Mouse (Mus musculus) midbrain, embryonic 11.5 days (tissue): Measurements from ENCODE around the gene Scube1. TPM values are rescaled to one million over a fixed set of nuclear protein-coding genes. Genes with fewer than 3 reads are reported as not detected.

Experiments used
- ATAC-seq: fragments of 200-750 bp; cut with Nextera tagmentation; 2 replicates; pipeline ENCODE4 v1.8.0; 2017; ENCODE audit warnings: moderate TSS enrichment, moderate library complexity; ENCODE audit not compliant: low FRiP score
- DNase-seq: peaks from one replicate; pipeline ENCODE4 v3.0.0; 2015; ENCODE audit warnings: low spot score; ENCODE audit errors: missing footprints
- H3K27ac ChIP-seq: fragments of 300-500 bp; sonication (generic); 2 replicates; pipeline ENCODE4 v1.5.1; 2014; ENCODE audit warnings: low read depth, low read length
- H3K27me3 ChIP-seq: fragments of 300-500 bp; sonication (generic); 2 replicates; pipeline ENCODE4 v1.6.1; 2014; ENCODE audit warnings: mild to moderate bottlenecking, low read length, moderate library complexity, mixed read lengths; ENCODE audit not compliant: control insufficient read depth, insufficient read depth
- H3K36me3 ChIP-seq: fragments of 300-500 bp; sonication (generic); 2 replicates; pipeline ENCODE4 v1.6.1; 2014; ENCODE audit warnings: mild to moderate bottlenecking, low read length, moderate library complexity, mixed read lengths; ENCODE audit not compliant: control insufficient read depth, insufficient read depth
- H3K4me1 ChIP-seq: fragments of 300-500 bp; sonication (generic); 2 replicates; pipeline ENCODE4 v1.6.1; 2014; ENCODE audit warnings: low read length; ENCODE audit not compliant: control insufficient read depth, insufficient read depth
- H3K4me2 ChIP-seq: fragments of 300-500 bp; sonication (generic); 2 replicates; pipeline ENCODE4 v1.6.1; 2014; ENCODE audit warnings: mild to moderate bottlenecking, moderate library complexity
- H3K4me3 ChIP-seq: fragments of 300-500 bp; sonication (generic); 2 replicates; pipeline ENCODE4 v1.5.1; 2014; ENCODE audit warnings: low read depth, low read length
- H3K9ac ChIP-seq: fragments of 300-500 bp; sonication (generic); 2 replicates; pipeline ENCODE4 v1.6.1; 2014; ENCODE audit warnings: low read length
- H3K9me3 ChIP-seq: fragments of 300-500 bp; sonication (generic); 2 replicates; pipeline ENCODE4 v1.6.1; 2016; ENCODE audit warnings: low read length; ENCODE audit not compliant: control insufficient read depth
- WGBS: fragments of 180-500 bp; shearing (Covaris S2); extraction: QIAGEN DNeasy Blood & Tissue Kit; methylation state at CpG from one replicate; pipeline ENCODE4 v1.1.7; 2014; 5-methylcytosine and 5-hydroxymethylcytosine counted together
- polyA plus RNA-seq: library from polyadenylated mRNA; unstranded; fragments of >200 nt; fragmentation: Nextera tagmentation; extraction: Ambion mirVana; gene quantifications from 2 replicates; pipeline ENCODE4 v1.2.1, GENCODE M21; 2014

Scube1 gene
- polyA plus RNA-seq, 1 experiment from 2014 or later, result 31.4 TPM

DNA sequence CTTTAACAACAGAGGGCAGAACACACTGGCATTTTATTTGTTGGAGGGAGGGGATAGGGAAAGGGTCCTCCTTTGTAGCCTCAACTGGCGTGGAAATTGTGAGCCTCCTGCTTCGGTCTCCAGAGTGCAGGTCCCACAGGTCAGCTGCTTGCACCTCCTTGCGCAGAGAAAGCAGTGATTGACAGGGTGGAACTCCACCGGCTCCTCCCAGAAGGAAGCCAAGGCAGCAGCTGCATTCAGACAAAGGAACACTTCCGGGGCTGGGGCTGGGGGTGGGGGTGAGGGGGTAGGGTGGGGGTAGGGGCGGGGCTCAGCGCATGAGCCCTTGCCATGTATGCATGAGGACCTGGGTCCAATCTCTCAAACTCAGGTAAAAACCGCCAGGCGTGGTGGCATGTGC is 24.6 kb upstream of the Scube1 start:
- Histone ChIP-seq H3K27ac (no peak overlapping the region), H3K9ac (no peak overlapping the region), H3K4me3 (no peak overlapping the region), H3K36me3 (no peaks in the 10 kb centered on the region), H3K9me3 (no peaks in the 10 kb centered on the region), H3K4me2 (no peak overlapping the region), H3K27me3 (no peaks in the 10 kb centered on the region; the same call in none of the 2 replicates), H3K4me1 (no peaks in the 10 kb centered on the region)
- DNase-seq (no peak), ATAC-seq (no peak)
- WGBS, result 58% methylated on average over 9 of the region's 9 CpGs

- ATAC-seq (no peak), DNase-seq (no peak)
- Histone ChIP-seq H3K4me2 (no peak overlapping the region), H3K9ac (no peak overlapping the region), H3K27me3 (no peaks in the 10 kb centered on the region; the same call in none of the 2 replicates), H3K9me3 (no peaks in the 10 kb centered on the region), H3K27ac (no peak overlapping the region), H3K4me3 (no peak overlapping the region), H3K4me1 (no peaks in the 10 kb centered on the region), H3K36me3 (no peaks in the 10 kb centered on the region)
- 84% methylated on average over 6 of the region's 6 CpGs for WGBS
These were observed 24.2 kb upstream of the Scube1 start for GRCm38 (mm10) chr15:83748986-83749385.

DNA sequence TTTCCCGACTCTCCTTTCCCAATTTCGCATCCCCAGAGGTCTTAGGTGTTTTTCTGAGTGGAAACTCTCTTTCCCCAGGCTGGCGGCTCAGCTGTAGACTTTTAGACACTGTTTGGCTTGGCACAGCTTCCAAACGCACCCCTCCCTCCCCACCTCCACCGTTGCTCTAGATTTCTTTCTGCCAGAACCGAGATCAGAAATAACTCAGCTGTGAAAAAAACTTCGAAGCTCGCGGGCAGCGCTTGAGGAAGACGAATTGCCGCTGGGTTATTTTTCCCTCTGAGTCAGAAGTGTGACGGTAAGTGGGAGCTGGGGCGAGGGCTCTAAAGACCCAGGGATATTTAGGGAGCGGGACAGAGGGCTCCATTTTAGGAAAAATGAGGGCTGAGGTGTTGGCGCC is 21.5 kb upstream of the Scube1 start:
- 80% methylated on average over 16 of the region's 16 CpGs for WGBS
- H3K27ac ChIP-seq, result no peak overlapping the region
- ATAC-seq, result no peak

DNA sequence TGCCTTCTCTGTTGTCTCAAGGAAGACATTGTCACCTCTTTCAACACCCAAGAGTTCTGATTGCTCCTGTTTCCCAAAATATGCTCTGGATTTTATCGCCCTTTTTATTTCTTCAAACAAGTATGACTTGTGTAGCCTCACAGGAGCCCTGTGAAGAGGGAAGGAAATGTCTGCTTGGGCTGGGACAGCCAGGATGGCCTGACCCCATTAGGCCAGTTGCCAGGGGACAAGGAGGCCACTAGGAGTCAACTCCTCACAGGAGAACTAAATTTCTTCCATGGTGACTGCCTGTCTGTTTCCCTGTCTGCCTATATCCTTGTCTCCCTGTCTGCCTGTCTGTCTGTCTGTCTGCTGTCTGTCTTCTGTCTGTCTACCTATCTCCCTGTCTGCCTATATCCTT is 17.2 kb upstream of the Scube1 start:
- H3K4me1 ChIP-seq, result peaks cover 6% of the 10 kb centered on the region
- DNase-seq (no peak), ATAC-seq (no peak)
- WGBS, result 87% methylated on average over 1 of the region's 1 CpGs
- H3K27me3 ChIP-seq, result no peaks in the 10 kb centered on the region; the same call in none of the 2 replicates
- H3K4me3 ChIP-seq, result no peak overlapping the region
- no peak overlapping the region for H3K4me2 ChIP-seq
- H3K9me3 ChIP-seq, result no peaks in the 10 kb centered on the region
- no peak overlapping the region for H3K27ac ChIP-seq
- H3K36me3 ChIP-seq, result no peaks in the 10 kb centered on the region
- no peak overlapping the region for H3K9ac ChIP-seq

More for the DNA sequence above, 21.5 kb upstream of the Scube1 start:
- peaks cover 5% of the 10 kb centered on the region for H3K4me1 ChIP-seq
- H3K9me3 ChIP-seq, result no peaks in the 10 kb centered on the region
- H3K4me2 ChIP-seq, result no peak overlapping the region
- H3K4me3 ChIP-seq, result no peak overlapping the region
- H3K9ac ChIP-seq, result no peak overlapping the region
- H3K36me3 ChIP-seq, result no peaks in the 10 kb centered on the region
- no peak for DNase-seq
- H3K27me3 ChIP-seq, result no peaks in the 10 kb centered on the region; the same call in none of the 2 replicates

DNA sequence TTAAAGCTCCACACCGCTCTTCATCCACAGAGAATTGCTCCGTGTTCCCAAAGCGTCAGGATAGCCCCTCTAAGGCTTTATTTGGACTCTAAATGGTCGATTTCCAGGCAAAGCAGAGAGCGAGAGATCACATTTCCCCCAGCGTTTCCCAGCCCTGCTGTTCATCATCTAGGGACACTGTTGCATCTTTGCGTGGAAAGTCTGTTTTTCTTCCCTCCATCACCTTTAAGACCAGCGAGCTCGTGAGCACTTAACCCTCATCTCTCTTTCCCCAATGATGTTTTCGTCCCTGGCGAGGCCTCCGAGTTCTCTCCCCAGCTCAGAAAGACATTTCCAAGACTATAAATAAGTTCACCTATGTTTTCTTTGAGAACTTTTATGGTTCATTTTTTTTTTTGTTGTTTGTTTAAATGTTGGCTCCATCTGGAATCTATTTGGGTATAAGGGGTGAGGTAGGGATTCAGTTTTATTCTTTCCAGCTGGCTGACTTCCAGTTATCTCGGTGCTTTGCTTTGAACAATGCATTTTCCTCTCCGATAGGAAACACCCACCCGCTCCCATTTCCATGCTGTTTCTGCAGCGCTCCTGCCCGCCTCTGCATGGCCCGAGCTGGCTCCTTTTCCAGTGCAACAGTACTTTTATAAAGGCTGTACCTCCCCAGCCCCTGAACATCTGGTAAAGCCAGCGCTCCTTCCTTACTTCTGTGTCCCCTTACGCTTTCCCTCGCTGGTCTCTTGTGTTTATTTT is 16.0 kb upstream of the Scube1 start:
- Histone ChIP-seq H3K36me3 (no peaks in the 10 kb centered on the region), H3K9ac (no peak overlapping the region), H3K27me3 (no peaks in the 10 kb centered on the region; the same call in none of the 2 replicates), H3K4me2 (no peak overlapping the region), H3K9me3 (no peaks in the 10 kb centered on the region), H3K4me3 (no peak overlapping the region), H3K27ac (no peak overlapping the region), H3K4me1 (peaks cover 6% of the 10 kb centered on the region)
- WGBS, result 24% methylated on average over 21 of the region's 21 CpGs
- DNase-seq (peak; percentile 92), ATAC-seq (no peak)

- peak; percentile 97 for DNase-seq
- H3K27ac ChIP-seq, result no peak overlapping the region
- peaks cover 5% of the 10 kb centered on the region; the same call in 1 of the 2 replicates for H3K27me3 ChIP-seq
- H3K36me3 ChIP-seq, result no peaks in the 10 kb centered on the region
- no peaks in the 10 kb centered on the region for H3K9me3 ChIP-seq
- peaks cover 35% of the 10 kb centered on the region for H3K4me1 ChIP-seq
- H3K4me3 ChIP-seq, result no peak overlapping the region
- no peak overlapping the region for H3K4me2 ChIP-seq
- 5% methylated on average over 3 of the region's 3 CpGs for WGBS
- no peak overlapping the region for H3K9ac ChIP-seq
- no peak for ATAC-seq
These were observed 2.8 kb upstream of the Scube1 start for GRCm38 (mm10) chr15:83727626-83728025.

GRCm38 (mm10) chr15:83726741-83727140 is 1.9 kb upstream of the Scube1 start:
- WGBS, result 80% methylated on average over 5 of the region's 5 CpGs
- H3K4me2 ChIP-seq, result no peak overlapping the region
- H3K4me1 ChIP-seq, result peaks cover 35% of the 10 kb centered on the region
- no peak overlapping the region for H3K9ac ChIP-seq
- H3K27me3 ChIP-seq, result peaks cover 3% of the 10 kb centered on the region; the same call in 1 of the 2 replicates
- H3K4me3 ChIP-seq, result no peak overlapping the region
- no peaks in the 10 kb centered on the region for H3K9me3 ChIP-seq
- ATAC-seq (no peak), DNase-seq (peak; percentile 73)
- no peak overlapping the region for H3K27ac ChIP-seq
- no peaks in the 10 kb centered on the region for H3K36me3 ChIP-seq

DNA sequence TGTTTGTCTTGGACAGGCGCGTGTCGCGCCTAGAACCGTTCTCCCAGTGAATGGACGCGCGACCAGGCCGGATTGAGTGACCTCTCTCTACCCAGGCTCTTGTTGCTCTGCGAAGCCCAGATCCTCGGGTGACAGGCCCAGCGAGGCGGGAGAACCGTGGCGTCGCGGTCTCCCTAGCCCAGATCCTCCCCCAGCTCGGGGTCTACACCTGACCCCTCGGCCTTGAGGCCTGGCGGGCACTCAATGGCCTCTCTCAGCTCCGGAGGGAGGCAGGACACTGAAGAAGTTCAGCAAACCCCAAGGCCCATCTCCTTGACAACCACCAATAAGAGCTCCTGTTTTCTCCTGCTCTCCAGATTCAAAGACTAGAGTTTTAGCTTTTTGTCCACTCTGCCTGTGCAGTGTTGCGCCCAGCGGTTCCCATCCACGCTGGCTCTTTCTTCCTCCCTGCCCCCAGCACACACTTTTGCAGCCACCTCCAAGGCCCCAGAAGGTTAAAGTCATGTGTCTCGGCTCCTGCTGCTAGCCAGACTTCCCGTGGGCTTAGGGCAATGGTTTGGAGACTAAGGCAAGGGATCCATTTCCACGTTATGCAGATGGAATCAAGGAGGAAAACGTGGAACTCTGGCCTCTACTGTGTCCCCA is 857 bp upstream of the Scube1 start:
- H3K27ac ChIP-seq, result peak overlapping the region; percentile 21
- H3K9me3 ChIP-seq, result no peaks in the 10 kb centered on the region
- ATAC-seq, result peak; percentile 25
- H3K4me3 ChIP-seq, result peak overlapping the region; percentile 70; the same call in 1 of the 2 replicates
- H3K27me3 ChIP-seq, result peaks cover 3% of the 10 kb centered on the region; the same call in 1 of the 2 replicates
- H3K9ac ChIP-seq, result peak overlapping the region; percentile 81; the same call in 1 of the 2 replicates
- DNase-seq, result peak; percentile 94
- H3K36me3 ChIP-seq, result 0 out of 2 replicates have a peak, but pooled peaks cover 2% of the 10 kb centered on the region
- H3K4me1 ChIP-seq, result peaks cover 35% of the 10 kb centered on the region
- WGBS, result 5% methylated on average over 28 of the region's 28 CpGs
- H3K4me2 ChIP-seq, result peak overlapping the region; percentile 80
